Mouse (Mus musculus): ENCODE results near the gene Sycp2. TPM values are rescaled to one million over a fixed set of nuclear protein-coding genes. Genes with fewer than 3 reads are reported as not detected.

Gene Sycp2
- polyA plus RNA-seq, 1 experiment from 2014 or later = 0.02 TPM

DNA sequence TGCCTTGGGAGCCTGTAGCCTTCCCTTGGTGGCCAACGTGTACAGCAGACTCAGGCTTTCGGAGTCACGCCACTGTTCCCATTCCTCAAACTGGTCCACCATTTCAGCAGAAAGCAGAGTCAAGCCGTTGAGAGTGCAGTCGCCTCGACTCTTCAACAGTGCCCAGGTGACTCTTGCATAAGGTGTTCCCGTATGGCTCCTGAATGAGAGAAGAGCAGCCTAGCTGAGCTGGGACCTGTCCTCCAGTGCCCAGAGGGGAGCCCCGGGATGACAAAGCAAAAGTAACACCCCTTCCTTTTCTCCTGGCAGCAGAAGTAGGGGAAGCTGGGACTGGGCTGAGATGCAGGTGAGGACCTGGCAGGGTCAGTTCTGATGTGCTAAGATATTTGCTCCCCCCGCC lies 20.7 kb upstream of the Sycp2 start:
- TF ChIP-seq EP300 (optimal IDR thresholded peaks at IDR 0.05) (no peak), CTCF (IDR thresholded peaks at IDR 0.05; ENCODE audit: low read depth) (no peak)

DNA sequence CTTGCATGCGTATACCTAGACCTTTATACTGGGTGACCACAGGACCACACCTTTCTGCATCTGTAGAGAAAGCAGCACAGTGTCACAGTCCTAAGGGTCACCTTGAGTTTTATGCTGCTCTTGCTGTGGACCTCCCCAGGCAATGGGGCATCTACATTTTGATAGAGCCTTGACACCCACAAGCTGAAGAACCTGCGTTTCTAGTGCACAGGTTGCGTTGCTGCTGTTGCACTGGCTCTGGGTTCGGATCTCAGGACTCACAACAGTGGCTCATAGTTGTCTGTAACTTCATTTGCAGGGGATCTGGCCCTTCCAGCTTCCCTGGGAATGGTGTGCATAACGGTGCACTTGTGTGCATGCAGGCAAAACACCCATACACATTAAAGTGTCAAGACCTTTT lies 19.7 kb upstream of the Sycp2 start:
- Histone ChIP-seq H3K9me3 (ENCODE audit: control insufficient read depth, low read length) (no peaks in the 10 kb centered on the region), H3K4me1 (replicated peaks; ENCODE audit: control insufficient read depth, insufficient read depth) (no peaks in the 10 kb centered on the region), H3K27ac (replicated peaks) (no peak overlapping the region), H3K4me2 (replicated peaks; ENCODE audit: low read depth) (no peak overlapping the region), H3K36me3 (ENCODE audit: control insufficient read depth, insufficient read depth, low read length) (no peaks in the 10 kb centered on the region), H3K27me3 (ENCODE audit: control insufficient read depth, insufficient read depth, low read length) (no peaks in the 10 kb centered on the region), H3K9ac (ENCODE audit: low read length) (no peak overlapping the region), H3K4me3 (ENCODE audit: low read depth, low read length) (no peak overlapping the region)
- no peak; the same call in 1 of the 2 replicates for ATAC-seq (ENCODE audit: low FRiP score, low TSS enrichment)
- DNase-seq (ENCODE audit: low spot score) = no peak
- WGBS = 84% methylated on average over 5 of the region's 5 CpGs
- TF ChIP-seq EP300 (optimal IDR thresholded peaks at IDR 0.05) (no peak), CTCF (IDR thresholded peaks at IDR 0.05; ENCODE audit: low read depth) (no peak)

More for the DNA sequence above, 20.7 kb upstream of the Sycp2 start:
- WGBS = 74% methylated on average over 9 of the region's 9 CpGs
- H3K36me3 ChIP-seq (ENCODE audit: control insufficient read depth, insufficient read depth, low read length) = no peaks in the 10 kb centered on the region
- DNase-seq (ENCODE audit: low spot score) = no peak
- no peak overlapping the region for H3K9ac ChIP-seq (ENCODE audit: low read length)
- H3K9me3 ChIP-seq (ENCODE audit: control insufficient read depth, low read length) = no peaks in the 10 kb centered on the region
- H3K27me3 ChIP-seq (ENCODE audit: control insufficient read depth, insufficient read depth, low read length) = no peaks in the 10 kb centered on the region
- H3K4me1 ChIP-seq (replicated peaks; ENCODE audit: control insufficient read depth, insufficient read depth) = no peaks in the 10 kb centered on the region
- no peak for ATAC-seq (ENCODE audit: low FRiP score, low TSS enrichment)
- no peak overlapping the region for H3K4me3 ChIP-seq (ENCODE audit: low read depth, low read length)
- H3K27ac ChIP-seq (replicated peaks) = no peak overlapping the region
- H3K4me2 ChIP-seq (replicated peaks; ENCODE audit: low read depth) = no peak overlapping the region

DNA sequence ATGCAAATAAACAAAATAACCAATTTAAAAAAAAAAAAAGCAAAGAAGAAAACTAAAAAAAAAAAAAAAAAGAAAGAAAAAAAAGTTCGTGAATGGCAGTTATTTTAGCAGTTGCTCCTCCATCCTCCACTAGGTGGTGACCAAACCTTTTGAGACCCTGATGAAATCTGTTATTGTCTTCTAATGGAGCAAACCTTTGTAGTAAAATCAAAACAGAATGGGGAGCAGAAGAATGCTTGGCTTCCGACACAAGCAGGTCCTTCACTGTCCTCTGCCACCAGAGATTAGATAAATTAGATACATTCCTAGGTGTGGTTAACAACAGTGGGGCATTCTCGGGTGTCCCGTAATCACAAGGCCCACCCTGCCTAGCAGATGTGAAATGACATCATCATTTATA lies 18.7 kb upstream of the Sycp2 start:
- ATAC-seq (ENCODE audit: low FRiP score, low TSS enrichment) (peak; percentile 22; the same call in 1 of the 2 replicates), DNase-seq (ENCODE audit: low spot score) (peak; percentile 18)

DNA sequence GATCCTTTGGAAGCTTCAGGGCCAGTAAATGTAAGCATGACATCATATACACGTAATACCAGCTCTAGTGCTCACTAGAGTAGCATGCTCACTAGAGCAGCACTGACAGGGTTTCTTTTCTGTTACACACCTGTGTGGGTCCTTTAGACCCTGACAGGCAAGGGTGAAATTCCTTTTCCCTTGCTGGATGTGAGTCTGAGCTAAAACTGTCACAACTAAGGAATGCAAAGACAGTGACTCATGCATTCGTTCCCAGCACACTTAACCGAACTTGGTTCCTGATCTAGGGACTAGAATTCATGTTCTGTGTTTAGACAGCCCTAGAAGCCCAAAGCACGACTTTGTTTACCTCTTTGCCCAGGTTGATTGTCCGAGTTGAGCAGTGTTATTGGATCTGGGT lies 15.7 kb upstream of the Sycp2 start:
- ATAC-seq (ENCODE audit: low FRiP score, low TSS enrichment) = no peak
- no peak for TF ChIP-seq EP300 (optimal IDR thresholded peaks at IDR 0.05)
- TF ChIP-seq CTCF (IDR thresholded peaks at IDR 0.05; ENCODE audit: low read depth) = no peak
- no peaks in the 10 kb centered on the region for H3K4me1 ChIP-seq (replicated peaks; ENCODE audit: control insufficient read depth, insufficient read depth)
- DNase-seq (ENCODE audit: low spot score) = peak; percentile 4
- H3K9me3 ChIP-seq (ENCODE audit: control insufficient read depth, low read length) = no peaks in the 10 kb centered on the region
- H3K4me3 ChIP-seq (ENCODE audit: low read depth, low read length) = no peak overlapping the region
- 58% methylated on average over 5 of the region's 5 CpGs for WGBS
- no peak overlapping the region for H3K9ac ChIP-seq (ENCODE audit: low read length)
- no peak overlapping the region for H3K4me2 ChIP-seq (replicated peaks; ENCODE audit: low read depth)
- no peaks in the 10 kb centered on the region for H3K36me3 ChIP-seq (ENCODE audit: control insufficient read depth, insufficient read depth, low read length)
- no peak overlapping the region for H3K27ac ChIP-seq (replicated peaks)
- H3K27me3 ChIP-seq (ENCODE audit: control insufficient read depth, insufficient read depth, low read length) = no peaks in the 10 kb centered on the region

More for the DNA sequence above, 18.7 kb upstream of the Sycp2 start:
- H3K4me2 ChIP-seq (replicated peaks; ENCODE audit: low read depth) = no peak overlapping the region
- WGBS = 26% methylated on average over 4 of the region's 4 CpGs
- H3K4me3 ChIP-seq (ENCODE audit: low read depth, low read length) = no peak overlapping the region
- H3K9me3 ChIP-seq (ENCODE audit: control insufficient read depth, low read length) = no peaks in the 10 kb centered on the region
- H3K9ac ChIP-seq (ENCODE audit: low read length) = no peak overlapping the region
- no peaks in the 10 kb centered on the region for H3K4me1 ChIP-seq (replicated peaks; ENCODE audit: control insufficient read depth, insufficient read depth)
- no peaks in the 10 kb centered on the region for H3K36me3 ChIP-seq (ENCODE audit: control insufficient read depth, insufficient read depth, low read length)
- no peak overlapping the region for H3K27ac ChIP-seq (replicated peaks)
- H3K27me3 ChIP-seq (ENCODE audit: control insufficient read depth, insufficient read depth, low read length) = no peaks in the 10 kb centered on the region
- TF ChIP-seq CTCF (IDR thresholded peaks at IDR 0.05; ENCODE audit: low read depth) = peak; percentile 78
- TF ChIP-seq EP300 (optimal IDR thresholded peaks at IDR 0.05) = no peak

DNA sequence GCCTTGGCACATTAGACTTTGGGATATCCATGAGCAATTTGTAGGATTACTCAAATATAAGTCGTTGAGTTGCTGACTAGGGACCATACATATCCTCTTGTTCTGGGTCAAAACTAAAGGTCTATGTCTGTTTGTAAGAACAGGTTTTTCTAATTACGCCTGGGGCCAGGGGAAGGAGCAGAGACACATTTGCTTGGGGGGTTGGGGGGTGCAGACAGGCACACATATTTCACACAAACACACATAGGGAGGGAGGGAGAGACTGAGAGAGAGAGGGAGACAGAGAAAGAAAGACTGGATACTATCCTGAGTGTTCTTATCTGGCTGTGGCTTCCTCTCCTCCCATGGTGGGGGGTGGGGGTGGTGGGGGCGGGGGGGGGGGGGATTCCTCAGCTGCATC lies 14.7 kb upstream of the Sycp2 start:
- Histone ChIP-seq H3K4me3 (ENCODE audit: low read depth, low read length) (no peak overlapping the region), H3K27ac (replicated peaks) (no peak overlapping the region), H3K4me1 (replicated peaks; ENCODE audit: control insufficient read depth, insufficient read depth) (no peaks in the 10 kb centered on the region), H3K9ac (ENCODE audit: low read length) (no peak overlapping the region), H3K9me3 (ENCODE audit: control insufficient read depth, low read length) (no peaks in the 10 kb centered on the region), H3K4me2 (replicated peaks; ENCODE audit: low read depth) (no peak overlapping the region), H3K27me3 (ENCODE audit: control insufficient read depth, insufficient read depth, low read length) (no peaks in the 10 kb centered on the region), H3K36me3 (ENCODE audit: control insufficient read depth, insufficient read depth, low read length) (no peaks in the 10 kb centered on the region)
- no peak for TF ChIP-seq CTCF (IDR thresholded peaks at IDR 0.05; ENCODE audit: low read depth)
- no peak for TF ChIP-seq EP300 (optimal IDR thresholded peaks at IDR 0.05)
- 50% methylated on average over 2 of the region's 3 CpGs for whole genome bisulfite sequencing
- ATAC-seq (ENCODE audit: low FRiP score, low TSS enrichment) (no peak), DNase-seq (ENCODE audit: low spot score) (peak; percentile 4)

DNA sequence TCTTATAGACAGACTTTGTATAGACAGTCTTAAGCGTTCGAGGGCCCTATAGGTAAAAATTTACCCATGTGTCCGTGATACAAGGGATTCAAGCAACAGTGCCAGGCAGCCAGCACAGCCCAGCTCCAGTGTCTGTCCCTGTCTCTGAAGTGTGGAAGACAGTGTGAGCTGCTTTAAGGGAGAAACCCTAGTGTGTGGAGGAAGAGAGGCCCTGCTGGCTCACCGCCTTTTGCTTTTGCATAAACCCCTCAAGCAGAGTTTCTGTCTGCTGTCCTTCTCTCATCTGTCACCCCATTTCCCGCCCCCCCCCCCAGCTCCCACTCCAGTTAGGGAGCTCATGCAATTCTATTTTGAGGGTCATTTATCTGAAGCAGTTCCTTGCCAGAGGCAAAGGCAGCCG lies 14.1 kb upstream of the Sycp2 start:
- no peaks in the 10 kb centered on the region for H3K36me3 ChIP-seq (ENCODE audit: control insufficient read depth, insufficient read depth, low read length)
- ATAC-seq (ENCODE audit: low FRiP score, low TSS enrichment) (no peak), DNase-seq (ENCODE audit: low spot score) (peak; percentile 7)
- no peaks in the 10 kb centered on the region for H3K27me3 ChIP-seq (ENCODE audit: control insufficient read depth, insufficient read depth, low read length)
- H3K4me2 ChIP-seq (replicated peaks; ENCODE audit: low read depth) = no peak overlapping the region
- no peaks in the 10 kb centered on the region for H3K9me3 ChIP-seq (ENCODE audit: control insufficient read depth, low read length)
- WGBS = 42% methylated on average over 6 of the region's 6 CpGs
- H3K4me3 ChIP-seq (ENCODE audit: low read depth, low read length) = no peak overlapping the region
- H3K4me1 ChIP-seq (replicated peaks; ENCODE audit: control insufficient read depth, insufficient read depth) = no peaks in the 10 kb centered on the region
- H3K9ac ChIP-seq (ENCODE audit: low read length) = no peak overlapping the region
- no peak overlapping the region for H3K27ac ChIP-seq (replicated peaks)
- TF ChIP-seq CTCF (IDR thresholded peaks at IDR 0.05; ENCODE audit: low read depth) = no peak
- TF ChIP-seq EP300 (optimal IDR thresholded peaks at IDR 0.05) = no peak

Data from stomach, postnatal 0 days (tissue).